Mouse (Mus musculus) Patski (cell line): ENCODE data around the gene Cmss1. TPM values are rescaled to one million over a fixed set of nuclear protein-coding genes. Genes with fewer than 3 reads are reported as not detected.

Experiments used
- ATAC-seq: fragments of 100-300 bp; one replicate; pipeline ENCODE4 v1.8.0; 2021
- CTCF ChIA-PET: fragments of 350-600 bp; sonication (Branson Sonifier 250); formaldehyde crosslinking; loops from one replicate; lab custom pipeline; 2022; ENCODE audit warnings: inconsistent platforms; lab: Charles Lee
- POLR2A ChIA-PET: fragments of 350-600 bp; sonication (Branson Sonifier 250); formaldehyde crosslinking; loops from one replicate; lab custom pipeline; 2022; ENCODE audit warnings: antibody characterized with exemption, inconsistent platforms; lab: Charles Lee
- DNase-seq: peaks from one replicate; pipeline ENCODE4 v3.0.0-alpha.2; 2011; ENCODE audit warnings: low read depth, low spot score
- H3K27me3 ChIP-seq: fragments of 371-371 bp; one replicate; pipeline ENCODE4 v1.5.1; 2021
- CTCF ChIP-seq: fragments of 100-300 bp; IDR thresholded peaks from one replicate; pipeline ENCODE4 v1.5.1; 2021
- in situ Hi-C: fragments of 300-500 bp; cut with MboI; formaldehyde crosslinking; loops from 3 replicates; pipeline ENCODE4 v1.11.1; 2018; ENCODE audit warnings: low pct_unique_long_range_greater_than_20kb, mixed read lengths
- polyA plus RNA-seq: library from polyadenylated mRNA; unstranded; gene quantifications from one replicate; pipeline ENCODE4 v1.2.3, GENCODE M21; 2021

Gene Cmss1
- polyA plus RNA-seq, 1 experiment from 2014 or later, result 13.8 TPM

- in situ Hi-C loops, result no loop called here
- POLR2A ChIA-PET, result interaction anchor here (0.9 to 1.0 kb wide), 2 partner anchors 10 to 123 kb away, joined by 3 to 4 read pairs; no protein-coding TSS in a partner anchor
- CTCF ChIA-PET, result interaction anchor here (0.9 kb wide), 1 partner anchor 9 kb away, joined by 4 read pairs; no protein-coding TSS in a partner anchor
- H3K27me3 ChIP-seq, result no peaks in the 10 kb centered on the region
- DNase-seq (no peak), ATAC-seq (no peak)
- no peak for TF ChIP-seq CTCF
Observed at GRCm38 (mm10) chr16:57426680-57427079, 180.0 kb downstream of the Cmss1 start.

DNA sequence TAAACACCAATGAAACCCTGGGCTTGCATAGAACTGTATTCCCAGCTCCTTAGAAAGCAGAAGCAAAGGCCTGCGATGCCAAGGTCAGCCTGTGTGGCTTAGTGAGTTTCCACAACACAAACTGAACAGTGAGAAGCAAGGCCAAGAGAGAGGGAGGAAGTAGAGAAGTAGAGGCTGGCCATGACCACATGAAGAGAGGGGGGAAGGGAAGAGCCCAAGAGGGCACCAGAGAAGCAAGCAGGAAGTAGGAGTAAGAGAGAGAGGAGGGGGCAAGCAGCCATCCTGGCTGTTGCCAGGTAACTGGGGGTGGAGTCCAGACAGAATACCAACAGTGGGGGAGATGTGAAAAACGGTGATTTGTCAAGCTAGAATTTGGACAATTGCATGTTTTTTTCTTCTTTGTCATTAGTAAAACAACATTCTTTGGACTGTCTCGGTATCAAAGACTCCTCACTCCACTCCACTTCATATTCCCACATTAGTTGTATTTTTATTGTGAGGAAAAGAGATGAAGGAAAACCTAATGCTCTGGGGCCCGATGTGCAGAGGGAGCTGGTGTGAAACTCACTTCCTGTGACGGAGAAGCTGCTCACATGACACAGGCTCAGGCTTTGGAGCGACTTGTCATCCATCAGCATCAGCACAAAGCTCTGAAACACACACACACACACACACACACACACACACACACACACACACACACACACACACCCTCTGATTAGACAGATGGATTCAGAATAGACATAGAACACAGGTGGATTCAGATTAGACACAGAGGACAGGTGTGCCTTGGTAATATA is 183.5 kb downstream of the Cmss1 start:
- no peaks in the 10 kb centered on the region for H3K27me3 ChIP-seq
- peak; percentile 19 for ATAC-seq
- POLR2A ChIA-PET, result interaction anchor here (0.8 to 1.4 kb wide), 4 partner anchors 23 to 147 kb away, joined by 3 to 5 read pairs (median 3); no protein-coding TSS in a partner anchor
- no peak for TF ChIP-seq CTCF
- CTCF ChIA-PET, result interaction anchor here (0.9 to 2.4 kb wide), 11 partner anchors 8 to 189 kb away, joined by 3 to 12 read pairs (median 4); no protein-coding TSS in a partner anchor
- in situ Hi-C loops, result loop anchor here (25.0 kb wide), 1 partner anchor 139 kb away; no protein-coding TSS in a partner anchor
- DNase-seq, result no peak

DNA sequence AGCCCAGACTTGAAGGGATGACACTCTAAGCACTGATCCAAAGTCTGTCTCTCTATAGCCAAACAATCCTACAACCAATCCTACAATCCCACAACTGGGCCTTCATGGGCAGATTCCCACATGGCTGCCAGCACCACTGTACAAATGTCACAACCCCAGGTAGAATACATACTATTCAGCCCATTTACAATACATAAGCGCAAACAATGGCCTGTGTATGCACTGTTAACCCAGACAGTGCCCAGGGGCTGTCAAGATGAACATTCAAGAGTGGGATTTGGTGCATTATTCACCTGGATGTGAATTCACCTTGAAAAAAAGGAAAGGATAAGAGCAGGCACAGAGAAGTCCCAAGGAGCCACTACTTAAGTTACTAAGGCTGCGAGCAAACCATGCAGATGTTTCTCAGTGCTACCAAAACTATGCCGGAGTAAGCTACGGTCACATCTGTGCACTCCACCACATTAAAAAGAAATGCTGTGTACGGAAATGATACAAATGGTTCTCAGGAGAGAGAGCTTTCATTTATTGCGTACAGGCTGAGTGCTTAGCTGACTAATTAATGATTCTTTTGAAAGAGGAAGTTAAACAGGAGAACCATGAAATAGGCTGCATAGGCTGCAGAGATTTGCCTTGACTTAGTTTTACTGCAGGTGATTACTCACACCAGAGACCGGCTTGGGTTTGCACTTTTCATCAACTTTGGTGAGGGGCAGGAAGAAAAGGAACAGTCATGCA is 184.8 kb downstream of the Cmss1 start:
- DNase-seq (no peak), ATAC-seq (no peak)
- in situ Hi-C loops, result loop anchor here (25.0 kb wide), 1 partner anchor 140 kb away; no protein-coding TSS in a partner anchor
- ChIA-PET CTCF (interaction anchor here (0.9 to 2.4 kb wide), 12 partner anchors 9 to 191 kb away, joined by 3 to 12 read pairs (median 4); no protein-coding TSS in a partner anchor), POLR2A (interaction anchor here (0.7 to 1.4 kb wide), 3 partner anchors 10 to 127 kb away, joined by 3 to 5 read pairs (median 3); no protein-coding TSS in a partner anchor)
- no peaks in the 10 kb centered on the region for H3K27me3 ChIP-seq
- no peak for TF ChIP-seq CTCF

- DNase-seq (peak; percentile 85), ATAC-seq (peak; percentile 37)
- POLR2A ChIA-PET, result interaction anchor here (0.6 to 1.4 kb wide), 4 partner anchors 19 to 159 kb away, joined by 4 to 6 read pairs (median 4); no protein-coding TSS in a partner anchor
- no peaks in the 10 kb centered on the region for H3K27me3 ChIP-seq
- CTCF ChIA-PET, result interaction anchor here (0.7 to 2.2 kb wide), 5 partner anchors 9 to 157 kb away, joined by 3 to 9 read pairs (median 3); no protein-coding TSS in a partner anchor
- in situ Hi-C loops, result loop anchor here (25.0 kb wide), 1 partner anchor 141 kb away; no protein-coding TSS in a partner anchor
- no peak for TF ChIP-seq CTCF
Observed at GRCm38 (mm10) chr16:57420773-57421556, 185.7 kb downstream of the Cmss1 start.

- CTCF ChIA-PET, result no interaction called here
- DNase-seq (no peak), ATAC-seq (no peak)
- no peaks in the 10 kb centered on the region for H3K27me3 ChIP-seq
- no peak for TF ChIP-seq CTCF
- POLR2A ChIA-PET, result interaction anchor here (1.4 kb wide), 1 partner anchor 130 kb away, joined by 4 read pairs; no protein-coding TSS in a partner anchor
- in situ Hi-C loops, result loop anchor here (25.0 kb wide), 1 partner anchor 142 kb away; no protein-coding TSS in a partner anchor
Observed at GRCm38 (mm10) chr16:57419881-57420280, 186.8 kb downstream of the Cmss1 start.

DNA sequence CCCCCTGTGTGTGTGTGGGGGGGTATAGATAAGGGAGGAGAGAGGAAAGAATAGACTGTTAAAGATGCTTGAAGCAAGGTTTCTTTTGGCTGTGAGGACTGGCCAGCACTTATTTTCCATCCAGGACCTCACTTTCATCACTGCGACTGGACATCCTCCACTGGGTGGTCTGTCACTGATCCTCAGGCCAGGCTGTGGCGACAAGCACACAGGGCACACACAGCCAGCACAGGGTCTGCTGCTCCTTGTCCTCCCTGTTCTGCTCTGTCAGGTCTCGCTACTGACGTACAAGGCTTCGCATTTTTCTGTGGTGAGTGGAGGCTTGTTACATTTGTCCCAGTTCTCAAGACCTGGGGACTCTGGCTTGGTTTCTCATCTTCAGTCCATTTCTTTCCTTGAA is 187.3 kb downstream of the Cmss1 start:
- peak; percentile 74 for ATAC-seq
- TF ChIP-seq CTCF, result no peak
- POLR2A ChIA-PET, result no interaction called here
- CTCF ChIA-PET, result no interaction called here
- in situ Hi-C loops, result loop anchor here (25.0 kb wide), 1 partner anchor 143 kb away; no protein-coding TSS in a partner anchor
- no peaks in the 10 kb centered on the region for H3K27me3 ChIP-seq
- DNase-seq, result no peak

GRCm38 (mm10) chr16:57417955-57418354 is 188.7 kb downstream of the Cmss1 start:
- CTCF ChIA-PET, result interaction anchor here (0.7 to 2.0 kb wide), 5 partner anchors 11 to 159 kb away, joined by 3 to 6 read pairs (median 3); no protein-coding TSS in a partner anchor
- no peak for ATAC-seq
- POLR2A ChIA-PET, result no interaction called here
- in situ Hi-C loops, result loop anchor here (25.0 kb wide), 1 partner anchor 144 kb away; no protein-coding TSS in a partner anchor
- DNase-seq, result no peak
- H3K27me3 ChIP-seq, result no peaks in the 10 kb centered on the region
- TF ChIP-seq CTCF, result no peak

GRCm38 (mm10) chr16:57417017-57417416 is 189.6 kb downstream of the Cmss1 start:
- H3K27me3 ChIP-seq, result no peaks in the 10 kb centered on the region
- ChIA-PET POLR2A (interaction anchor here (1.7 kb wide), 1 partner anchor 10 kb away, joined by 7 read pairs; no protein-coding TSS in a partner anchor), CTCF (interaction anchor here (1.0 to 2.0 kb wide), 4 partner anchors 10 to 160 kb away, joined by 3 to 6 read pairs (median 4); no protein-coding TSS in a partner anchor)
- in situ Hi-C loops, result loop anchor here (25.0 kb wide), 1 partner anchor 145 kb away; no protein-coding TSS in a partner anchor
- TF ChIP-seq CTCF, result no peak
- no peak for ATAC-seq
- DNase-seq, result no peak

- no peak for DNase-seq
- ChIA-PET POLR2A (interaction anchor here (1.7 kb wide), 1 partner anchor 9 kb away, joined by 7 read pairs; no protein-coding TSS in a partner anchor), CTCF (interaction anchor here (0.9 to 1.7 kb wide), 4 partner anchors 17 to 134 kb away, joined by 3 to 4 read pairs (median 4); no protein-coding TSS in a partner anchor)
- in situ Hi-C loops, result loop anchor here (25.0 kb wide), 1 partner anchor 146 kb away; no protein-coding TSS in a partner anchor
- H3K27me3 ChIP-seq, result no peaks in the 10 kb centered on the region
- no peak for TF ChIP-seq CTCF
- ATAC-seq, result no peak
Observed at GRCm38 (mm10) chr16:57416049-57416448, 190.6 kb downstream of the Cmss1 start.
